Mouse (Mus musculus): ENCODE data around the gene Lhcgr. TPM values are rescaled to one million over a fixed set of nuclear protein-coding genes. Genes with fewer than 3 reads are reported as not detected.

Gene Lhcgr
- total RNA-seq, 1 experiment from 2014 or later: 0.18 TPM

- ATAC-seq (replicated peaks; ENCODE audit: low read depth, poor library complexity, severe bottlenecking): peak; percentile 31; the same call in 1 of the 2 replicates
These were observed 42.1 kb downstream of the Lhcgr start for GRCm38 (mm10) chr17:88749646-88750045.

GRCm38 (mm10) chr17:88706231-88706649, 85.5 kb downstream of the Lhcgr start:
- no peak for ATAC-seq (replicated peaks; ENCODE audit: low read depth, poor library complexity, severe bottlenecking)

GRCm38 (mm10) chr17:88703112-88703511, 88.7 kb downstream of the Lhcgr start:
- no peak for ATAC-seq (replicated peaks; ENCODE audit: low read depth, poor library complexity, severe bottlenecking)

- ATAC-seq (replicated peaks; ENCODE audit: low read depth, poor library complexity, severe bottlenecking): no peak
These were observed 89.4 kb downstream of the Lhcgr start for GRCm38 (mm10) chr17:88702345-88702744.

GRCm38 (mm10) chr17:88700901-88701300, 90.9 kb downstream of the Lhcgr start:
- ATAC-seq (replicated peaks; ENCODE audit: low read depth, poor library complexity, severe bottlenecking): no peak

- ATAC-seq (replicated peaks; ENCODE audit: low read depth, poor library complexity, severe bottlenecking): no peak
These were observed 95.0 kb downstream of the Lhcgr start for GRCm38 (mm10) chr17:88696656-88697333.

GRCm38 (mm10) chr17:88688226-88688625, 103.6 kb downstream of the Lhcgr start:
- no peak for ATAC-seq (replicated peaks; ENCODE audit: low read depth, poor library complexity, severe bottlenecking)

- ATAC-seq (replicated peaks; ENCODE audit: low read depth, poor library complexity, severe bottlenecking): no peak
These were observed 116.2 kb downstream of the Lhcgr start for GRCm38 (mm10) chr17:88675310-88676309.

GRCm38 (mm10) chr17:88670800-88671199, 121.0 kb downstream of the Lhcgr start:
- no peak for ATAC-seq (replicated peaks; ENCODE audit: low read depth, poor library complexity, severe bottlenecking)

- no peak for ATAC-seq (replicated peaks; ENCODE audit: low read depth, poor library complexity, severe bottlenecking)
These were observed 121.9 kb downstream of the Lhcgr start for GRCm38 (mm10) chr17:88669921-88670320.

- ATAC-seq (replicated peaks; ENCODE audit: low read depth, poor library complexity, severe bottlenecking): peak; percentile 98
These were observed 123.3 kb downstream of the Lhcgr start, which contains the start of gene Gtf2a1l for GRCm38 (mm10) chr17:88668452-88668851. Gene Gtf2a1l, plus strand, starts transcription at chr17:88668660.

Other genes starting within 250 kb of the Lhcgr start
- not detected in 2 replicates for gene Ston1, start 194.3 kb downstream of the Lhcgr start, total RNA-seq (2017)
- not detected in 2 replicates for gene Gtf2a1l, start 123.3 kb downstream of the Lhcgr start, total RNA-seq (2017)